17 mouse cellular contexts compared by ENCODE assay signal in the genomic region with DNA sequence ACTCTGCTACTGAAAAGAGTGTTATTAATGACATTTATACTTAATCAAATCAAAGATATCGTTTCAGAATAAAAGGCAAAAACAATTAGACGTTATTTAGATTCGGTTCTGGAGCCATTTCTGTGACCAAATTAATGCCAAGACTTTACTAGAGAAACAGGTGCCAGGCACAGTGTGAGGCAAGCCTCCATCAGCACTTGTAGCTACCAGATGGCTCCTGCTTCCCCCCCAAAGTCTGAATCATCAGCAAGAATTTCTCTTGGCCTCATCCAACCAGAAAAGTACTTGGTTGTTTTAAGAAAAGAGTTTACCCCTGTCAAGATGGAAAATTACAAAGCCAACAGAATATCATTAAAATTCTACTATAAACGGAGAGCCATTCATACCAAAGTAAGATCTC.
A peak's percentile ranks its signal among the peaks of the same experiment; 100 is the strongest.
DNase-seq lines count a peak whose midpoint lies in the region; TF ChIP-seq lines count a peak whose summit lies in the region.
"Had no signal": no experiment of that assay in that cellular context is flagged by ENCODE, and none has a peak within 500 bp of the region (broad histone marks: within the 10 kb centered on the region; RNA-seq: fewer than 3 reads in every experiment).

No protein-coding gene starts in this region.

- intact Hi-C loops in left cerebral cortex, postnatal 10 days (cut with DNase I), result no loop called here
- intact Hi-C loops in gastrocnemius, postnatal 14 days (cut with DNase I; ENCODE audit: low total_unique reads), result no loop called here

- TF ChIP-seq CTCF in layer of hippocampus, adult 2 months (conservative IDR thresholded peaks at IDR 0.05), result no peak

- H3K27ac ChIP-seq in layer of hippocampus, adult 2 months, result no peak overlapping the region
- H3K27ac ChIP-seq: gastrocnemius, adult 2 months; hindbrain, embryonic 13.5 days; left cerebral cortex, adult 2 months; midbrain, embryonic 10.5 days had no signal

- peak; percentile 39 to 45 for DNase-seq in left cerebral cortex, adult 18-20 months (ENCODE audit: low spot score in 2 of 2)
- no peak for DNase-seq in left cerebral cortex, postnatal 10 days (ENCODE audit: extremely low spot score in 1 of 2, low spot score in 2 of 2)
- peak; percentile 76 for DNase-seq in cerebellum, adult 9-10 months
- DNase-seq in layer of hippocampus, adult 2 months (ENCODE audit: low spot score in 2 of 2), result peak; percentile 31 to 46
- peak; percentile 10 for DNase-seq in right cerebral cortex, postnatal 14 days
- DNase-seq in MN1 (ENCODE audit: low spot score), result no peak
- DNase-seq in gastrocnemius, postnatal 14 days, result no peak
- no peak for DNase-seq in spleen, adult 12 weeks (ENCODE audit: low spot score)
- DNase-seq: adrenal gland, adult 2 months; gastrocnemius, adult 2 months; heart, postnatal 10 days; liver, postnatal 0 days; spleen, adult 18-20 months; thymus, postnatal 14 days had no signal

- no peak overlapping the region for H3K4me3 ChIP-seq in layer of hippocampus, adult 2 months
- H3K4me3 ChIP-seq: gastrocnemius, adult 2 months; hindbrain, embryonic 13.5 days; left cerebral cortex, adult 2 months; midbrain, embryonic 10.5 days had no signal

Comparison
In these comparisons a context has a peak if more than half of its experiments do, and no peak if none do; other contexts are left out.
1. DNase-seq: peak in left cerebral cortex, adult 18-20 months (2 of 2), cerebellum, adult 9-10 months (single experiment), layer of hippocampus, adult 2 months (2 of 2) and right cerebral cortex, postnatal 14 days (single experiment); none in left cerebral cortex, postnatal 10 days (0 of 2), MN1 (single experiment), gastrocnemius, postnatal 14 days (single experiment) and spleen, adult 12 weeks (single experiment).